Mouse (Mus musculus) myocyte (in vitro differentiated cells): ENCODE measurements around the gene Myl4. TPM values are rescaled to one million over a fixed set of nuclear protein-coding genes. Genes with fewer than 3 reads are reported as not detected.

Experiments
- H3K27me3 ChIP-seq: one replicate; pipeline ENCODE4 v1.6.1; 2011; ENCODE audit not compliant: control insufficient read depth, insufficient read depth, insufficient read length
- H3K36me3 ChIP-seq: one replicate; pipeline ENCODE4 v1.6.1; 2011; ENCODE audit not compliant: control insufficient read depth, insufficient read depth
- H3K4me2 ChIP-seq: one replicate; pipeline ENCODE4 v1.6.1; 2011; ENCODE audit warnings: low read depth, control low read depth
- H3K4me3 ChIP-seq: one replicate; pipeline ENCODE4 v1.5.1; 2011; ENCODE audit warnings: mild to moderate bottlenecking, control low read depth, moderate library complexity
- H3K79me2 ChIP-seq: one replicate; pipeline ENCODE4 v1.6.1; 2011; ENCODE audit not compliant: control insufficient read depth, insufficient read depth
- H3ac ChIP-seq: one replicate; pipeline ENCODE4 v1.6.1; 2011; ENCODE audit not compliant: control insufficient read depth, insufficient read length
- CEBPB ChIP-seq: IDR thresholded peaks from 2 replicates; pipeline ENCODE4 v1.6.1; 2011; ENCODE audit warnings: mild to moderate bottlenecking, moderate library complexity; ENCODE audit not compliant: poor library complexity, insufficient read depth, severe bottlenecking
- E2F4 ChIP-seq: IDR thresholded peaks from one replicate; pipeline ENCODE4 v1.6.1; 2011; ENCODE audit warnings: mild to moderate bottlenecking, control low read depth, moderate library complexity; ENCODE audit not compliant: insufficient read depth
- MAX ChIP-seq: IDR thresholded peaks from one replicate; pipeline ENCODE4 v1.6.1; 2011; ENCODE audit warnings: low read depth, mild to moderate bottlenecking, control low read depth
- MYOD1 ChIP-seq, 3 experiments: IDR thresholded peaks; one replicate each; pipeline ENCODE4 v1.6.1; 2011; ENCODE audit warnings: control low read depth in 2 of 3, low read depth in 2 of 3, mild to moderate bottlenecking in 2 of 3, moderate library complexity in 1 of 3; ENCODE audit not compliant: insufficient read length in 2 of 3, control insufficient read depth in 1 of 3
- MYOG ChIP-seq, 3 experiments: IDR thresholded peaks; one replicate each; pipeline ENCODE4 v1.6.1; 2011; ENCODE audit warnings: control low read depth in 2 of 3, low read depth in 2 of 3, mild to moderate bottlenecking in 2 of 3; ENCODE audit not compliant: insufficient read length in 2 of 3, control insufficient read depth in 1 of 3, insufficient read depth in 1 of 3
- POLR2A ChIP-seq: IDR thresholded peaks from one replicate; pipeline ENCODE4 v1.6.1; 2011; ENCODE audit warnings: low read depth, mild to moderate bottlenecking, control low read depth, moderate library complexity; ENCODE audit not compliant: insufficient read length
- POLR2AphosphoS2 ChIP-seq: IDR thresholded peaks from one replicate; pipeline ENCODE4 v1.6.1; 2011; ENCODE audit warnings: low read depth, control low read depth; ENCODE audit not compliant: insufficient read length
- REST ChIP-seq: IDR thresholded peaks from one replicate; pipeline ENCODE4 v1.6.1; 2011; ENCODE audit warnings: mild to moderate bottlenecking, control low read depth, moderate library complexity; ENCODE audit not compliant: insufficient read depth, insufficient read length
- SRF ChIP-seq: IDR thresholded peaks from one replicate; pipeline ENCODE4 v1.6.1; 2011; ENCODE audit warnings: low read depth; ENCODE audit not compliant: control insufficient read depth, insufficient read length
- TCF12 ChIP-seq: IDR thresholded peaks from one replicate; pipeline ENCODE4 v1.6.1; 2011; ENCODE audit warnings: mild to moderate bottlenecking, control low read depth; ENCODE audit not compliant: poor library complexity, insufficient read depth, severe bottlenecking
- TCF3 ChIP-seq: IDR thresholded peaks from one replicate; pipeline ENCODE4 v1.6.1; 2011; ENCODE audit warnings: low read depth, control low read depth; ENCODE audit not compliant: insufficient read length
- USF1 ChIP-seq: IDR thresholded peaks from one replicate; pipeline ENCODE4 v1.6.1; 2011; ENCODE audit warnings: low read depth, mild to moderate bottlenecking, control low read depth, moderate library complexity
- polyA plus RNA-seq: library from polyadenylated mRNA; unstranded; fragments of >200 nt; fragmentation: generic; extraction: Trizol; gene quantifications from one replicate; pipeline ENCODE4 v1.2.1, GENCODE M21; 2012; ENCODE audit warnings: missing spikeins

The Myl4 gene
- polyA plus RNA-seq, 1 experiment = 5,062 TPM

DNA sequence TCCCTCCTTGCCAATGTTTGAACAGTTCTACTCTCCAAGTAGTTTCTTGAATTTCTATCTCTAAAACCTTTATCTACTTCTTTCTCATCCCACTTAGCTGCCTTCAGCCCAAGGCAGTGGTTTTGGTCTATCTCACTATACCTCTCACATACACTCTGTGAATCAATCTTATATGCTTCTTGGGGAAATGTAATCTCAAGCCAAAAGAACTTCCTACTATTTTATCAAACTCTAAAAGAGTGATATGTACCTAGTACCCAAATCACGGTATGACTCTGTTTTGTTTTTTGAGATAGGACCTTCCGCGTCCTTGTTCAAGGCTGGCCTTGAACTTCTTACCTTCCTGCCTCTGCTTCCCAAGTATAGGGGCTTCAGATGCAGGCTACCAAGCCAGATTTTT lies 3.0 kb upstream of the Myl4 start:
- no peak overlapping the region for H3K4me2 ChIP-seq
- TF ChIP-seq TCF12 = no peak
- no peak for TF ChIP-seq SRF
- TF ChIP-seq CEBPB = no peak
- TF ChIP-seq MAX = no peak
- TF ChIP-seq REST = no peak
- TF ChIP-seq MYOG (IDR thresholded peaks at IDR 0.05; ENCODE audit: control insufficient read depth in 1 of 3, insufficient read depth in 1 of 3, insufficient read length in 2 of 3, low read depth in 2 of 3) = no peak
- no peak for TF ChIP-seq MYOD1 (IDR thresholded peaks at IDR 0.05; ENCODE audit: control insufficient read depth in 1 of 3, insufficient read length in 2 of 3, low read depth in 2 of 3)
- no peak for TF ChIP-seq TCF3
- TF ChIP-seq USF1 = no peak
- TF ChIP-seq E2F4 = no peak
- no peak for TF ChIP-seq POLR2AphosphoS2
- H3K4me3 ChIP-seq = no peak overlapping the region
- peaks cover 7% of the 10 kb centered on the region for H3K36me3 ChIP-seq
- peaks cover 77% of the 10 kb centered on the region for H3K79me2 ChIP-seq
- H3K27me3 ChIP-seq = no peaks in the 10 kb centered on the region
- H3ac ChIP-seq = no peak overlapping the region

DNA sequence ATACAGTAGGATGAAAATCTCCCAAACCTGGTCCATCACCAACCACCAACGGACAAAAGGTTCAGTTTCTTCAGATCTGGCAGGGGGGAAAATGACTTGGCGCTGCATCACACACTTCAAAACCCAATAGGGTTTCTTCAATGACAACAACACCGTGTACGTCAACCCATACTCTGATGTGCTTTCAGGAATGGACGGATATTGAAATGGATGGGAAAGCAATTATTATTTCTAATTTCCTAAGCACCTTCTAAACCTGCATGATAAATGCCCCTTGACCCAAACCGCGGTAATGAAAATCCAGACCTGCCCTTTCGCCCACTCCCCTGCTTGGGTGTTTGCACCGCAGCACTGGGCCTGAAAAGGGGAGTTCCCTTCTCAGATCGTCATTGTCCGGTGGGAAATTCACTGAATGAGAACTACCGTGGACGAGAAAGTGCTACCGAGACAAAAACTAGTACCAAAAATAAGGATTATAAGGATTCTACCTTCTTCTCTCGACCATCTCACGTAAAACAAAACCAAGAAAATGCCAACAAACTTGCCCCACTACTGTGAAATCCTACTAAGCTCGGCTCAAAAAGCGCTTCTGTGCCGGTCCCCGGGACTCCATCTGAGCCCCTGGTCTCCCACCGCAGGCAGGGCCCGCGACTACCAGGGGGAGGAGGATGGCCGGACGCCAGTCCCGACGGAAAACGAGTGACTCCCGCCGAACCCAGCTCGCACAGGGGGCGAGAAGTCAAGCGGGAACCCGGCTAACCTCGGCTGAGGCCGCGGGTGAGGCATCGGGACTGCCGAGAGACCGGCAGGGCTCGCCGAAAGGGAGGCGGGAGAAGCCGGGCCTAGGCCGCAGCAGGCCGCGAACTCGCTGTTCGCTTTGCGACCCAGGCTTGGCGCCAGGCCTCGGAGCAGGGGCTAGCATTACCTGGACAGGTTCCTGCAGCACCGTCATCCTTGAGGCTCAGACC lies 741 bp upstream of the Myl4 start:
- Histone ChIP-seq H3K36me3 (peaks cover 7% of the 10 kb centered on the region), H3K79me2 (peaks cover 55% of the 10 kb centered on the region), H3K4me3 (peak overlapping the region; percentile 97), H3ac (peak overlapping the region; percentile 67), H3K27me3 (no peaks in the 10 kb centered on the region), H3K4me2 (peak overlapping the region; percentile 75)
- no peak for TF ChIP-seq MYOD1 (IDR thresholded peaks at IDR 0.05; ENCODE audit: control insufficient read depth in 1 of 3, insufficient read length in 2 of 3, low read depth in 2 of 3)
- TF ChIP-seq TCF12 = no peak
- no peak for TF ChIP-seq POLR2AphosphoS2
- TF ChIP-seq SRF = no peak
- TF ChIP-seq TCF3 = no peak
- no peak for TF ChIP-seq REST

DNA sequence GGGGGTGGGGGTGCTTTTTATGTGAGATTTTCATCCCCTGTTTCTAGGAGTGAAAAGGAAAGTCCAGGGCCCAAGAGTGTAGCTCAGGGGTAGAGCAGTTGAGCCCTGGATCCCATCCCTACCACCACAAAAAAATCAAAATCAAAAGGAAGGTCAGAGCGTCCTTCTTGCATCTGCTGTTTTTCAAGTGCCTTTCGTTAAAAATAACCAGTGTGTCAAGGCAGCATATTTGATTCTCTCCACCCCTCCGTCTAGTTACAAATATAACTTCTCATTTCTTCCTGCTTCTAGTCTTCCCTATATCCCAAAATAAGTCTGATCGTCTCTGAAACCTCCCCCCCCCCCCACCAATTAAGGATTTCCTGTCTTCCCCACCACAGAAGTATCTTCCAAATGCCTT lies 7.6 kb downstream of the Myl4 start:
- Histone ChIP-seq H3K4me2 (peak overlapping the region; percentile 48), H3K4me3 (no peak overlapping the region), H3K36me3 (no peaks in the 10 kb centered on the region), H3K27me3 (no peaks in the 10 kb centered on the region), H3K79me2 (no peaks in the 10 kb centered on the region), H3ac (no peak overlapping the region)
- no peak for TF ChIP-seq MAX
- no peak for TF ChIP-seq POLR2A
- TF ChIP-seq REST = no peak
- no peak for TF ChIP-seq MYOG (IDR thresholded peaks at IDR 0.05; ENCODE audit: control insufficient read depth in 1 of 3, insufficient read depth in 1 of 3, insufficient read length in 2 of 3, low read depth in 2 of 3)
- TF ChIP-seq USF1 = no peak
- no peak for TF ChIP-seq E2F4

DNA sequence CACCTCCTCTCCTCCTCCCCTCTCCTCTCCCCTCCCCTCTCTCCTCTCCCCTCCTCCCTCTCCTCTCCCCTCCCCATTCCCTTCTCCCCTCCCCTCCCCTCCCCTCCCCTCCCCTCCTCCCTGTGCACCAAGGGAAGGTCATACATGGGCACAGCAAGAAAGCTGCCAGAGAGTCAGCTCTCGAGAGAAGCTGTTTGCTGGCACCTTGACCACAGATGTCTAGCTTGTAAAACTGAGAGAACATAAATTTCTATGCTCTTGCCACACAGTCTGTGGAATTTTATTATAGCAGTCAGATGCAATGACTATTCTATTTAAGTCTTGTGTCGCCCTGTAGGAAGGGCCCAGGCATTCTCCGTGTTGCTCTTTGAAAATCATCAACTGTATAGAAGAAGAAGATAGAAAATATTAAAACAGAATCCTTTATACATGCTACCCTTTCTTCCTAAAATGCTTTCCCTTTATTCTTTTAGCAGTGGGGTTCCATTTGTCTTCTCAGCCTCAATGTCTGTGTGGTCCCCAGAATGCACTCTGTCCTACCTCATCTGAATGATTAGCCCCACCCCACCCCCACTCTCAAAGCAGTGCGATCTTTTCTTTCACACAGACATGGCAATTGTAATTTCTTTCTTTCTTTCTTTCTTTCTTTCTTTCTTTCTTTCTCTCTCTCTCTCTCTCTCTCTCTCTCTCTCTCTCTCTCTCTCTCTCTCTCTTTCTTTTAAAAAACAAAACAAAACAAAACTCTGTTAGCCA lies 8.4 kb downstream of the Myl4 start:
- H3K27me3 ChIP-seq = no peaks in the 10 kb centered on the region
- no peak for TF ChIP-seq USF1
- TF ChIP-seq TCF12 = no peak
- no peak for TF ChIP-seq POLR2AphosphoS2
- TF ChIP-seq REST = no peak
- H3ac ChIP-seq = no peak overlapping the region
- no peaks in the 10 kb centered on the region for H3K79me2 ChIP-seq
- H3K36me3 ChIP-seq = no peaks in the 10 kb centered on the region
- peak overlapping the region; percentile 48 for H3K4me2 ChIP-seq
- H3K4me3 ChIP-seq = no peak overlapping the region

DNA sequence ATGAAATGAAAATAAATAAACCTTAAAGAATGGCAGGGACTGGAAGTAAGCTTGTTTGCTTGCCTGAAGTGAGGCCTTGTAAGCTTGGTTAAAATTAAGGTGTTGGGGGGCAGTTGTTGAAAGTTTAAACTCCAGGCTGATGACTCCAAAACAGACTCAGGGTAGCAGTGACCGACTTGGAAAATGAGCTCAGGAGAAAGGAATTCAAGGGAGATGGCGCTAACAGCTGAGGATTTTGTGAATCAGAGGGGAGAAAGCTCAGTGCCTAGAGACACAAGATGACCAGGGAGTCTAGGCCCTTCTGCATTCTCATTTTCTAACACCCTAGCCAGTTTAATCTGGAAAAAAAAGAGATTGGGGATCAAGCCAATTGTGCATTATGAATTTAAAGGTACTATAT lies 10.5 kb downstream of the Myl4 start:
- Histone ChIP-seq H3ac (no peak overlapping the region), H3K79me2 (no peaks in the 10 kb centered on the region), H3K4me2 (peak overlapping the region; percentile 65), H3K36me3 (no peaks in the 10 kb centered on the region), H3K27me3 (no peaks in the 10 kb centered on the region), H3K4me3 (no peak overlapping the region)
- TF ChIP-seq MYOD1 (IDR thresholded peaks at IDR 0.05; ENCODE audit: control insufficient read depth in 1 of 3, insufficient read length in 2 of 3, low read depth in 2 of 3) (peak; percentile 75 to 87 (median 85)), TCF12 (peak; percentile 76), REST (no peak), USF1 (no peak), MYOG (IDR thresholded peaks at IDR 0.05; ENCODE audit: control insufficient read depth in 1 of 3, insufficient read depth in 1 of 3, insufficient read length in 2 of 3, low read depth in 2 of 3) (peak in 2 of 3 experiments; percentile 71 to 88), E2F4 (no peak)
